Mouse (Mus musculus): ENCODE results near the gene Chl1. TPM values are rescaled to one million over a fixed set of nuclear protein-coding genes. Genes with fewer than 3 reads are reported as not detected.

Gene Chl1
- total RNA-seq, 2 experiments from 2014 or later = 0.87 to 1.2 TPM

DNA sequence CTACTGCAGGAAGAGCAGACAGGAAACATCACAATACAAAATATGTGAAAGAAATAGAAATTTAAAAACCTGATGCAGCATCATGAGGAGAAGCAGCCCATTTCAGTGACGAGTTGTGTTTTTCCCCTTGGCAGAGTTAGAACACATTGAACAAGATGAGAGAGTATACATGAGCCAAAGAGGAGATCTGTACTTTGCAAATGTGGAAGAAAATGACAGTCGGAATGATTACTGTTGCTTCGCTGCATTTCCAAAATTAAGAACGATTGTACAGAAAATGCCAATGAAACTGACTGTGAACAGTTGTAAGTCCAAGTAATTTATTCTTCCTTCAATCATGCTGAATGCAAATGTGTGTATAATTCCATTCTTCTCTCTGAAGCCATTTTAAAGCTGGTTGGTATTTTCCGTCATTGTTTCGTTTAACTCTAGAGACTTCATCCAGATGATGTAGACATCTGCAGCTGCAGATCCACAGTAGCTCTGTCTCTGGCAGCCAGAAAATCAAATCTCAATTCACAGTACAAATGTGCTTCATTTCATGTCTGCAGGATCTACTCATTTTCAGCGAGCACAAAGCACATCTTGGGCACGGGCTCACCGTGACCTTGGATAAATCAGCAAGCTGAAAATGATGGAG lies 155.4 kb downstream of the Chl1 start:
- no peak for DNase-seq

DNA sequence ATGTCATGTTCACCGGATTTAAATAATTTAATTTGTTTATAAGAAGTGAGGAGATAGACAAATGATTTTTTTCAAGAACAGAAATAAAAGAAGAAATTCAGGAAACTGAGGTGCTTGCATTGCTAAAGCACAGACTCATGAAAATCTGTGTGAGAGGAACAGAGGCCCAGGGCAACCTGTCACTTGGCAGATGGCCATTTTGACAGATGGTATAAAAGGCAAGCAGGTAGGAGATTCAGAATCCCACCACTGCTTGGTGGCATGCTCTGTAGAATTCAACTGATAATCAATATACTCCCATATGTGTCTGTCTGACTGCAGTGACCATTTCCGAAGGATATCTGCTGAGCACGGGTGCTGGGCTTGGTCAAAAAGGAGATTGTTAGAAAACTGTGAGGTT lies 162.7 kb downstream of the Chl1 start:
- no peak for DNase-seq

GRCm38 (mm10) chr6:103674332-103674731 lies 163.9 kb downstream of the Chl1 start:
- DNase-seq = peak; percentile 22 to 25

DNA sequence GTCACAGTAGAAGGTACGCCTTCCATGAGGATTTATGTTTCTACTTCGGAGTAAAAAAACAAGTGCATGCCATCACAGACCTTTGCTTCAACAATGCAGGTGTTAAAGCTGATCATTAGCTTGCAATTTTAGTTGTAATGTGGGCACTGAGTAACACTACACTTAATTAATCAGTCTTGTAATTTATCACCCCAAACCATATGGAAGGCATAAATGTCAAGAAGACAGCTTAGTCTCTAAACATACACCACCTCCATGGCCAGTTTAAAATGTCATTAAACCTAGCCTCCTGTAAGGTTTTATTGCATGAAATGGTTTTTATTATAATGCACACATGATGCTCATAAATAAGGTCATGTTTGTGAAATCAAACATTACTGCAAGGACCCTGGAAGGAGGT lies 164.8 kb downstream of the Chl1 start:
- DNase-seq = no peak

GRCm38 (mm10) chr6:103676664-103677063 lies 166.3 kb downstream of the Chl1 start:
- DNase-seq = no peak

- DNase-seq = no peak
These were observed 166.7 kb downstream of the Chl1 start for GRCm38 (mm10) chr6:103677072-103677471.

- peak; percentile 11 to 42 for DNase-seq
These were observed 172.6 kb downstream of the Chl1 start for GRCm38 (mm10) chr6:103682854-103683574.

- no peak for DNase-seq
These were observed 182.1 kb downstream of the Chl1 start for GRCm38 (mm10) chr6:103692511-103692910.

DNA sequence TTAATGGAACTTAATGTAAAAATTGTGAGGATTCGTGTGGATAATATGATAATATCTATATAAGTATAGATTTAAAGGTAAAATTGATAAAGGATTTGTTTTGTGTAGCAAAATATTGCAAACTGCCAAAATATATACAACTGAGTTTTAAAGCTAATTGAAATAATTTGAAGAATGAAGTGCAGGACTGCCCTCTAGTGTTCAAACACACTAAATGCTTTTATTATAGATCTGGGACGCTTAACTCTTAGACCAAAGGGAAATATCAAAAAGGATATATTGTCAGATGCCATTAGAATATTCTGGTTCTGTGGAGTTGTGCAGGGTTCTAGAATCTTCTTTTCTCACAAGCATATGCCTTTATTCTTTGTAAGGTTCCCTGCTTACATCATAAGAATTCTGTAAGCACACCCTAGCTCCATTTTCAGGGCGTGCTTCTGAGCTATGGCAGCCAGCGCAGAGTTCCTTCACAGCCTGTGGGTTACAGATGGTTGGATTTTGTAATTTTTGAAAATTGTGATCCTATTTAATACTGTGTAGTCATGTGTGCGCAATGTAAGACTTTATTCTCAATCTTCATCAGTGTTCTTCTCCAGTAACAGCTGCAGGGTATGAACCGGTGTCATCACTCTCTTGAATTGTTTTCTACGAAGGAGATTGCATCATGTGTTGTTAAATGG lies 187.1 kb downstream of the Chl1 start:
- peak in 1 of 2 experiments; percentile 12 for DNase-seq

DNA sequence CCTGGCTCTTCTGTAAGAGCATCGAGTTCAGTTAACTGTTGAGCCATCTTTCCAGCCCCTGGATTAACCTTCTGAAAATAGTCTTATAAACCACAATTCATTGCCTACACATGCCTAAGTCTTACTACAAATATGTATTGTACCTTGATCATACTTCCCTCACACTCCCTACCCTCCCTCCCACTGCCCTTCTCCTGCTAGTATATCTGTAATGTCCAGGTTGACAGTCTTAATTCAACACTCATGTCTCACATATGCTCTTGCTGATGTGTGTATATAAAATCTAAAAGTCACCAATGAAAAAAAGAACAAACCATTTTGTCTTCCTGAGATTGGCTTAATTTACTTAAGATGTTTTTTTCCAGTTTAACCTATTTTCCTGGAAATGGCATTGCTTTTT lies 189.1 kb downstream of the Chl1 start:
- DNase-seq = no peak

DNA sequence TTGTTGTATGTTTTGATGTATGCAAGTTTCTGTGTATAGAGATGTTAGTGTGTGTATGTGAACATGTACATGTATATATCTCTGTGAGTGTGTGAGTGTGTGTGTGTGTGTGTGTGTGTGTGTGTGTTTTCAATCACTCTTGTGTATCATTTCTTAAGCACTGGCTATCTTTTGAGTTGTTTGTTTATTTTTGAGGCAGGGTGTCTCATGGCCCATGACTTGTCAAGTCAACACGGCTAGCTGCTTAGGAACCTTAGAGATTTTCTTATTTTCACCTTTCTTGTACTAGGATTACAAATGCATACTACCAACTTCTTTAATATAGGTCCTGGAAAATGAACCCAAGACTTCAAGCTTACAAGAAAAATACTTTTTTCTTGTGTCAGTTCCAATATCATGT lies 189.5 kb downstream of the Chl1 start:
- DNase-seq = no peak

DNA sequence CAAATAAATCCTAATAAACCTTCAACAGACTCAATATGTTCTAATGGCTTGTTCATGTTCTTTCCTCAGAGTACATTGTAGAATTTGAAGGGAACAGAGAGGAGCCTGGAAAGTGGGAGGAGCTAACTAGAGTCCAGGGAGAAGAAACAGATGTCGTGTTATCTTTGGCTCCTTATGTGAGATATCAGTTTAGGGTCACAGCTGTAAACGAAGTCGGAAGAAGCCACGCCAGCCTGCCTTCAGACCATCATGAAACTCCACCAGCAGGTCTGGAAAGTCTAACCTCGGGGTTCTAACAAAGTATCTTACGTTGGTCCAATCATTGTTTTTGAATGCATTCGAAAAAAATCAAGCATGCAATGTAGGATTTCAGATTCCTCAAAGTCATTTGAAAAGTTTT lies 189.9 kb downstream of the Chl1 start:
- DNase-seq = no peak

DNA sequence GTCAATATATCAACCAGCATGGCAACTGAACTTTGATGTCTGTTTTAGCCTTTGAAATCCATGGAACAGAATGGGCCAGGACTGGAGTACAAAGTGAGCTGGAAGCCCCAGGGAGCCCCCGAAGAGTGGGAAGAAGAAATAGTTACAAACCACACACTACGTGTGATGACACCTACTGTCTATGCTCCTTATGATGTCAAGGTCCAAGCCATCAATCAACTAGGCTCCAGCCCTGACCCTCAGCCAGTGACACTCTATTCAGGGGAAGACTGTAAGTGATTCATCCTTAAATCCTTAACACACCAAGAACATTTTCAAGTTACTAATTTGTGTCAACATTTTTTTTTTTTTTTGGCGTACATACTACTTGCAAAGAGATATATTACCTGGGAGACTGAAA lies 196.0 kb downstream of the Chl1 start:
- no peak for DNase-seq

DNA sequence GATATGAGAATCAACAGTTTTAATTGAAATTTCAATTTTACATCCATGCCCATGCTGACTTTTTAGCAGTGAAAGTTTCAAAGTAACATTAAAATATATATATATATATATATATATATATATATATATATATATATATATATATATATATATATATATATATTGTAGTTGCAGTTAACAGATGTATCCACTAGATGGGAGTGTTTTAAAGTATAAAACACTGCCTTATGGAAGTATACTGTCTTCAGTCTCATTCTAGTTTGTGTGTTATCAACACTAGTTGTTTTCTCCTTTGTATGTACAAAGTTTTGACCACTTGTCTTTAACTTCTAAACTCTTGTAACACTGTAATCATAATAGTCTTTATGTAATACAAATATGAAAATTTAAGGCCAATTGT lies 228.9 kb downstream of the Chl1 start:
- DNase-seq = no peak

DNA sequence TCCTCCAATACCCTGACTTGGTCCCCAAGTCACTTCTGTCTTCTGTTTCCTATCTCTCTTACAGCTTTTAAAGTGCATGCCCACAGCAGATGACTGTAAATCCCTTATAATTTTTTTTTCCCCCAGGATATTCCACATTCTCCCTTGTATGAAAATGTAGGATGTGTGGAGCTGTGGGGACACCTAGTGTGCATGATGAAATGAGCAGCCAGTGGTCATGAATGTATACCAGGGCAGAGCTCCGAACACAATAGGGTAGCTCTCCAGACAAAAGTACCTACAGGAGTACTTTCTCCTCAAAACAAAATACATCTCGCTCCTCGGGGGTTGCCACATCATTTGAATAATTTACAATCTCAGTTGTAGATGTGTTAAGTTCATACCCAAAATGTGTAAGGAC lies 232.4 kb downstream of the Chl1 start:
- no peak for DNase-seq

- peak in 1 of 2 experiments; percentile 3 for DNase-seq
These were observed 235.7 kb downstream of the Chl1 start for GRCm38 (mm10) chr6:103746103-103746502.

DNA sequence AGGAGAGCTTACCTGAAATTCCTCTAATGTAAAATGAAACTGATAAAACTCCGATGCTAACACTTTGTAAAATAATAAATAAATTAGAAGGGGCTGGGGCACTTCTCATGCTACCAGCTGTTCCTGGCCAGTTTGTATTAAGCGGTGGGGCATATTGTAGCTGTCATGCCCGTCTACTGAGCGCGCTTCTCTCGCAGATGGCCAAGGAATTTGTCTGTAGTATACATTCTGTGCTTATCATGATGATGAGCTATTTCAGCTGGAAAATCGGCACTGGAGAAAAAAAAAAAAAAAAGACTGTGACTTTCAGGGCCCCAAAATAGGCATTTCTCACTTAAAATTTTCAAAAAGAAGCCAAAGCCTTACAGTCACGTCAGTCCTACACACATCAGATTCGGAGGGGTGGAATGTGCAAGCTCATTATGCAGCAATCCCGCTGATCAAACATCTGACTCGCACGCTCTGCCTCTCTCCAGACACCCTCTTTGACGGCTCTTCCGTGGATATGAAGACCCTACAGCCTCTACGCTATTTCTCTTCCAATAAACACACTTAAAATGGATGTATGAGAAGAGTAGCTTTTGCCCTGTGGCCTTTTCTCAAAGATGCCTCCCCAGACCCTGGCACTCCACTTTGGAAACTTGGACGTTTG lies 238.9 kb downstream of the Chl1 start:
- DNase-seq = no peak

DNA sequence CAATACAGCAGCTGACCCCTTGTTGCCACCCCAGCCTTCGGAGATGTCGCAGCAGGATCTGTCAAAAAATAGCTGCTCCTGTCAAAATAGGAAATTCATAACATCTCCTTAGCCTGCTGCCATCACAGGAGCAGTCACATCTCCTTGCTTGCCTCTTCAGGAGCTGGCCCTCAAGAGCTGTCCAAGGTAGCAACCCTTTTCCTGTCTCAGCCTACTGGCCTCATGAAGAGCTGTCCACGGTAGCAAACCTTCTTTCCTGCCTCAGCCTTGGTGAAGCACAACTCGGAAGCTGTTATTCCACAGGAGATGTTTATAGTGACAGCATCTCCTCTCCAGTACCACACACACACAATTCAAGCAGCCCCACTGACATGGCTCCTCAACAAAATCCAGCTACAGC lies 243.5 kb downstream of the Chl1 start:
- no peak for DNase-seq

DNA sequence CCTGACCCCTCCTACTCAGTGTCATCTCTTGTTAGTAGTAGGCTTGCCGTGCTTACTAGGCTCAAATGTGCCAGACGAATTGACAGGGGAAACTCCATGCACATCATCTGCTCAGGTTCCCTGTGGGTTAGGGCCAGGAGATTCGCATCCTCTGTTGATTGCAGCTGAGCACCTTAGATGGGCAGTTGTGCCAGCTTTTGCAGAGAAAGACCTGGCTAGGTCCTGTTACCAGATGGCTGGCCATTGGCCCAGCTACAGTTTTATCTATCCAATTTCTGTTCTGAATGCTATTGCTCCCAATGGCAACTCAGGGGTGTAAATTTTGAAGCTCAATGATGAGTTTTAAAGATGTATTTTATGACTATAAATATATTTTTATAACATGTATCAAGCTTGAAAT lies 256.4 kb downstream of the Chl1 start:
- no peak for DNase-seq

DNA sequence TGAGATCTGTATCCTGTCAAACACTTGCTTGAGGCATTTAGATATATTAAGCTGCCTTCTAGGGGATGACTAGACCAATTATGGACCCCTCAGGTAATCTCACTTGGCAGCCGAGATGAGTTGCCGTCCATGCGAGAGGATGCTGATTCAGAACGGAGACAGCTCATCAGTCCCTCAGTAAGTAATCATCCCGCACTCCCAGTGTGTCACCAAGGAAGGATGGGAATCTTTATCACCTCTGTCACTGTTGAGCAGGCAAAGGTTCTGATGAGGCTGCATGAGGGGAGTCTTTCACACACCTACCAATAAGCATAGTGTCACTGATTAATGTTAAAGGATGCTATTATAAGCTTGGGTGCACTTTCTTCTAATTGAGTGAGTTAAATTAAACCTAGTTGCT lies 270.7 kb downstream of the Chl1 start:
- DNase-seq = no peak

GRCm38 (mm10) chr6:103791077-103791632 lies 280.8 kb downstream of the Chl1 start:
- no peak for DNase-seq

DNA sequence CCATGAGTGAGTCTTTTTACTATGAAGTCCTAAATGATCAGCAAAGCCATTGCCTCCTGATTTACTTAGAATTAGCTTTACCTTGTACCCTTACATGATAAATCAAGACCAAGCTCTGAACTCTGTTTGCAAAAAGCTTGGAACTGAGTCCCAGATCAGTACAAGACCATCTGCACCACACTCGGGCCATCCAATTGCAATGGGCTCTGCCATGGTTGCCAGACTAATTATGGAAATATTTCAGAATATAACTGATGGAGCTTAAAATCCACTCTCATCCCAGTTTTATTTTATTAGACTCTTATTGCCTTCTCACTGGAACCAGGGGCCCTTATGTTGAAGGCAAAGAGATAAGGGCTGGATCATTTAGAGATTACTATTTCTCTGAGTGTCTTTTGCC lies 284.9 kb downstream of the Chl1 start:
- DNase-seq = no peak

All from heart, adult 18-20 months (tissue).